Mouse (Mus musculus): ENCODE measurements at regions not wholly inside any gene's neighbourhood (a gene's known extent, or its start where the extent isn't known, plus 50 kb on each side); places are given as distances from the start of the nearest gene placed in this dataset.

DNA sequence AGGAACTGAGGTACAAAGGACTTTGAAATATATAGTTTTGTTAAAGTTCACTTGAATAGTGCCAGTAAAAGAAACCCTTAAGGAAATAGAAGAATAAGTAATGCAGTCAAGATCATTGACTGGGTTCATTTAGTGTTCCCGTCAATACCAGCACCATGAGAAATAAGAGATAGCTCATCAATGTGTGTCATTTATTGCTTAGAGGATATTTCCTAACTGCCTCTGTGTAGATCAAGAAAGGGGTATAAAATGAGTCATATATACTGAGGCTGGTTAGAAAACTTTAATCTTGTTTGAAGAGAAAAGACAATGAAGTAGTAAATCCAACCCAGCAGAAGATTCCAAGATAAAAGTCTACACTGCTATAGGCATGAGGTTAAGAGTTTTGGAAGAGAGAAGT, 1119.3 kb upstream of the Ddx18 start:
- WGBS: 96% methylated on average over 1 of the region's 1 CpGs
- no peaks in the 10 kb centered on the region for H3K4me1 ChIP-seq (ENCODE audit: control insufficient read depth, insufficient read depth, low read length)
- ATAC-seq (ENCODE audit: low FRiP score, low TSS enrichment): no peak

DNA sequence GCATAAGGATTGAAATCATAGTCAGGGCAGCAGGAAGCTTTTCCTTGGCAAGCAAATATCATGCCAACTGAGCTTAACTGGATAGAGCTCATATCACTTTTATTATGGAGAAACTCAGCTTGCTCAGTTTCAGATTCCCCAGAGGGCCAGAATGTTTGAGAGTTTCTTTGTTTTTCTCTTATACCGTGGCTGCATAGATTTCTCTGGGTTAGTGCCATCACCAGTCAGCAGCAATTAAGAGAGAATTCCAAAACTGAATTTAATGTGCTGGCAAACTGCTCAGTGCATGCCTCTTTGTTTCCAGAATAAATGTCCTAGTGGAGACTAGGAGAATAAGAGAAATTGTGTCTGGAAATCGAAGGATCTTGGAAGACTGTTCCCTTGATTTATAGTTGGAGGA, 1100.3 kb upstream of the Ddx18 start:
- H3K27me3 ChIP-seq (ENCODE audit: control insufficient read depth, insufficient read depth, low read length): no peaks in the 10 kb centered on the region
- H3K9ac ChIP-seq (replicated peaks; ENCODE audit: low read length): no peak overlapping the region
- ATAC-seq (ENCODE audit: low FRiP score, low TSS enrichment): no peak
- H3K36me3 ChIP-seq (ENCODE audit: control insufficient read depth, insufficient read depth, low read length): no peaks in the 10 kb centered on the region
- H3K4me1 ChIP-seq (ENCODE audit: control insufficient read depth, insufficient read depth, low read length): no peaks in the 10 kb centered on the region
- peak; percentile 29 for DNase-seq
- no peak overlapping the region for H3K4me2 ChIP-seq (ENCODE audit: low read length)
- no peak overlapping the region for H3K27ac ChIP-seq (replicated peaks; ENCODE audit: low read depth, low read length)
- 63% methylated on average over 2 of the region's 2 CpGs for WGBS
- no peaks in the 10 kb centered on the region for H3K9me3 ChIP-seq (ENCODE audit: control insufficient read depth, low read length)
- no peak overlapping the region for H3K4me3 ChIP-seq (replicated peaks; ENCODE audit: low read depth, low read length)

More for the DNA sequence above, 1119.3 kb upstream of the Ddx18 start:
- Histone ChIP-seq H3K36me3 (ENCODE audit: control insufficient read depth, insufficient read depth, low read length) (no peaks in the 10 kb centered on the region), H3K9ac (replicated peaks; ENCODE audit: low read length) (no peak overlapping the region), H3K27ac (replicated peaks; ENCODE audit: low read depth, low read length) (no peak overlapping the region), H3K27me3 (ENCODE audit: control insufficient read depth, insufficient read depth, low read length) (no peaks in the 10 kb centered on the region), H3K4me2 (ENCODE audit: low read length) (no peak overlapping the region), H3K9me3 (ENCODE audit: control insufficient read depth, low read length) (no peaks in the 10 kb centered on the region), H3K4me3 (replicated peaks; ENCODE audit: low read depth, low read length) (no peak overlapping the region)
- no peak for DNase-seq

DNA sequence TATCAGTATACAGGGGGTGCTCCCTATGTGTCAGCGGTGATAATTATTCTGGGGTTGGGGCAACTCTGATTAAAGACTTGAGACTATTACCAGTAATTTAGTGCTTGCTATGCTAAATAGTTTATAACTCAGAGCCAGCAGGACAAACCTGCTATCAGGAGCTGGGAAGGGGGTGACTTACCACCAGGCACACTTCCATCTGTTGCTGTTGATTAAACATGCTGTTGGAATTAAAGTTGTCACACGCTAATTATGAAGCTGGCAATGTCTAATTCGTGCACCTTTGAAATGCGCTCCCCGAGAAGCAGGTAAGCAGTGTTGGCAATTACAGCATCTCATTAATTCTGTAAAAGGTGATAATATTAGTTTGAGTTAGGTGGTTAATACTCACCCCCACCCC, 1099.8 kb upstream of the Ddx18 start:
- Histone ChIP-seq H3K4me1 (ENCODE audit: control insufficient read depth, insufficient read depth, low read length) (no peaks in the 10 kb centered on the region), H3K4me2 (ENCODE audit: low read length) (no peak overlapping the region), H3K27me3 (ENCODE audit: control insufficient read depth, insufficient read depth, low read length) (no peaks in the 10 kb centered on the region), H3K27ac (replicated peaks; ENCODE audit: low read depth, low read length) (no peak overlapping the region), H3K9ac (replicated peaks; ENCODE audit: low read length) (no peak overlapping the region), H3K9me3 (ENCODE audit: control insufficient read depth, low read length) (no peaks in the 10 kb centered on the region), H3K4me3 (replicated peaks; ENCODE audit: low read depth, low read length) (no peak overlapping the region), H3K36me3 (ENCODE audit: control insufficient read depth, insufficient read depth, low read length) (no peaks in the 10 kb centered on the region)
- ATAC-seq (ENCODE audit: low FRiP score, low TSS enrichment): no peak
- peak; percentile 6 for DNase-seq
- 54% methylated on average over 5 of the region's 5 CpGs for WGBS
